Mouse (Mus musculus) forebrain, embryonic 10.5 days (tissue): Measurements from ENCODE around the gene Camsap2. TPM values are rescaled to one million over a fixed set of nuclear protein-coding genes. Genes with fewer than 3 reads are reported as not detected.
A peak's percentile ranks its signal among the peaks of the same experiment; 100 is the strongest.

ENCODE experiments used
- DNase-seq: peaks from one replicate; pipeline ENCODE4 v3.0.0-alpha.2; 2017; ENCODE audit warnings: low spot score; ENCODE audit errors: extremely low spot score
- H3K27ac ChIP-seq: fragments of 300-500 bp; sonication (generic); 2 replicates; pipeline ENCODE4 v1.5.1; 2016; ENCODE audit warnings: mild to moderate bottlenecking
- H3K27me3 ChIP-seq: fragments of 300-500 bp; sonication (generic); 2 replicates; pipeline ENCODE4 v1.6.1; 2016; ENCODE audit warnings: mild to moderate bottlenecking; ENCODE audit not compliant: poor library complexity, severe bottlenecking
- H3K36me3 ChIP-seq: fragments of 300-500 bp; sonication (generic); replicated peaks from 2 replicates; pipeline ENCODE4 v1.6.1; 2016; ENCODE audit warnings: mild to moderate bottlenecking, moderate library complexity
- H3K4me1 ChIP-seq: fragments of 300-500 bp; sonication (generic); 2 replicates; pipeline ENCODE4 v1.6.1; 2016
- H3K4me3 ChIP-seq: fragments of 300-500 bp; sonication (generic); 2 replicates; pipeline ENCODE4 v1.5.1; 2016; ENCODE audit warnings: mild to moderate bottlenecking, moderate library complexity
- H3K9me3 ChIP-seq: fragments of 300-500 bp; sonication (generic); 2 replicates; pipeline ENCODE4 v1.6.1; 2016; ENCODE audit warnings: mild to moderate bottlenecking, moderate library complexity
- WGBS: fragments of 180-500 bp; shearing (Covaris S2); methylation state at CpG from one replicate; pipeline ENCODE4 v1.1.7; 2016; 5-methylcytosine and 5-hydroxymethylcytosine counted together
- polyA plus RNA-seq: library from polyadenylated mRNA; unstranded; fragments of >200 nt; fragmentation: Nextera tagmentation; extraction: Ambion mirVana; gene quantifications from 2 replicates; pipeline ENCODE4 v1.2.1, GENCODE M21; 2016

Gene Camsap2
- 11.5 and 12.9 TPM in 2 replicates for polyA plus RNA-seq

DNA sequence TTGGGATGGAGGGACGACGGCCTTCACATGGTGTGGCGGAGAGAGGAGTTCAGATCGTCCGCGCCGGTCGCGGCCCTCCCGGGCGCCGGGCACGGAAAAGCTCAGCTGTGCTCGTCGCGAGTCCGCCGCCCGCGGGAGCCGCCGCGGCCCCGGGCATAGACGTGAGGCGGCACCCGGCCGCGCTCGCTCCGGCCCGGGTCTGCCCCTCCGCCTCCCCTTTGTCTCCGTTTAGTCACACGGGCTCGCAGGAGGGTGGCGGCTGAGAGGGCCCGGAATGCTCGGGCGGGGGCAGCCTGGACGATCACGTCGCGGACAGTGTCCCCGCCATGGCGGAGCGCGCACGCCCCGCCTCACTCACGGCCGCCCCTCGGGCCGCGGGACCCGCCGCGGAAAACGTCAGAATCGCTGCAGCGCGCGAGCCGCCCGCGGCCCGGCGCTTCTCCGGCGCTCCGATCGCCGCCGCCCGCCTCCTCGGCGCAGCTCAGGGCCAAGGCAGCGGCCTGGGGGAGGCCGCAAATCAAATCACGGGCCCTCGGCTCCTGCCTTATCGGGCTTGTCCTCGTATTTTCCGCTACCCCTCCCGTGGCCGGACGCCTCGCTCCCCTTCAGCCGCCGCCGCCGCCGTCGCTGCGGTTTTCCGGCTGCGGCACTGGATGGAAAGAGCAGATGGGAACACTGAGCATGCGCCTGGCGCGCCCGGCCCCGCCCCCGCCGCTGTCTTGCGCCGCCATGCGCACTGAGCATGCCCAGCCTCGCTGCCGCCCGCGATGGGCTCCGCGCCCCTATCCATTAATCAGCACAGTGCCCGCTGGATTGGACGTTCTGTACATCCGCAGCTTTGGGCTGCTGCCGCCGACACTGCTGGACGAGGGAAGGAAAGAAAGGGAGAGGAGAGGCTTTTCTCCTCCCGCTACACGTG lies at the start of gene Camsap2:
Gene Camsap2 (minus strand): TSS at position 651 of the 919 bp plus-strand sequence.
- H3K4me1 ChIP-seq: peaks cover 41% of the 10 kb centered on the region
- peaks cover 17% of the 10 kb centered on the region for H3K27me3 ChIP-seq
- peak within 1 kb of the TSS; percentile 96 for H3K4me3 ChIP-seq
- WGBS: under 1% methylated on average over 121 of the region's 121 CpGs
- peak within 1 kb of the TSS; percentile 97 for H3K27ac ChIP-seq
- peak; percentile 92 for DNase-seq
- H3K9me3 ChIP-seq: no peaks in the 10 kb centered on the region
- H3K36me3 ChIP-seq: peaks cover 8% of the 10 kb centered on the region

DNA sequence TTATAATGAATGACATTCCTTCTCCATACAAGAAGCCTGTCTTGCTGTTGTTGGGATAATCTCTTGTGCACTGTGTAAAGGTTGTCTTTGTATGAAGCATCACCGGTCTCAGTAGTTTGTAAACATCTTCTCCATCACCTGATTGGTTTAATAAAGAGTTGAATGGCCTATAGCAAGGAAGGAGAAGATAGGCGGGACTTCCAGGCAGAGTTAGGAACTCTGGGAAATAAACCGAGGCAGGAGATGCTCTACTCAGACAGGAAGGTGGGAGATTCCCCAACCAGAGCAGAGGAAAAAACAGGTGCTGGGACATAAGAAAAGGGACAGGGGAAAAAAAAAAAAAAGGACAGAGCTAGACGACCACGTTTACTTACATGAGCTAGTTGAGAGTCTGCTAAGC lies 49.2 kb upstream of the Camsap2 start:
- no peaks in the 10 kb centered on the region for H3K27me3 ChIP-seq
- no peak for DNase-seq
- no peak overlapping the region for H3K27ac ChIP-seq
- H3K4me3 ChIP-seq: peak overlapping the region; percentile 39
- H3K4me1 ChIP-seq: peaks cover 6% of the 10 kb centered on the region
- no peaks in the 10 kb centered on the region for H3K9me3 ChIP-seq
- no peaks in the 10 kb centered on the region for H3K36me3 ChIP-seq
- WGBS: 29% methylated on average over 5 of the region's 5 CpGs

DNA sequence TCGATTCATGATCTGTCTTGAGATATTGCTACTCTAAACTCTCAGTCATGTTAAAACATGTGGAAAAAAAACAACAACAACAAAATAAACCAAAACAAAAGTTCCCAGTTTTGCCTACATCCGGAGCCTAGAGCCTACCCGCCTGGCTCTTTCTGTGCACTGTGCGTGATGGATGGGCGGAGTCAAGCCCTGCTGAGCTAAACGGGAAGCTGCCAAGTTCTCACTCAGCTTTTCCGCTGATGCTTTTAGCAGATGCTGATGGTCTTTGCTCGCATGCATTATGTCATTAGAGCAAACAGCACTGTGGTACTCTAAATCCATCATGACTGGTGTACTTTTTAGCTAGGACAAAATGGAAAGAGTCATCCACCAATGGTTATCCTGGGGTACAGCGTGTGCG lies 48.6 kb upstream of the Camsap2 start:
- WGBS: 41% methylated on average over 10 of the region's 10 CpGs

DNA sequence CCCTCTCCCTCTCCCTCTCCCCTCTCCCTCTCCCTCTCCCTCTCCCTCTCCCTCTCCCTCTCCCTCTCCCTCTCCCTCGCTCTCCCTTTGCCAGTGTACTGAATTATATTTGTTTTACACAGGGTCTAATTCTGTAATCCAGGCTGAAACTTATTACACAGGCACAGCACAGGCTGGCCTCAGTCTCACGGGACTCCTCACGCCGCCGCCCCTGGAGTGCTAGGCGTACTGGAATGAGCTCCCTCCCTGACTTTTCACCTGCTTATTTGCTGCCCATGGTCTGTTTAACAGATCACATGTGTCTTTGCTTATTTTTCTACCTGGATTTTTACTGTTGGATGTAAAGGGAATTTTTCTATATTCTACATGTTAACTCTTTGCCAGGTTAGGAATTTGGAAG lies 41.0 kb upstream of the Camsap2 start:
- Histone ChIP-seq H3K27ac (no peak overlapping the region), H3K9me3 (no peaks in the 10 kb centered on the region), H3K36me3 (no peaks in the 10 kb centered on the region), H3K4me1 (no peaks in the 10 kb centered on the region), H3K27me3 (no peaks in the 10 kb centered on the region), H3K4me3 (no peak overlapping the region)
- 58% methylated on average over 5 of the region's 6 CpGs for WGBS
- DNase-seq: no peak

More for the DNA sequence above, 48.6 kb upstream of the Camsap2 start:
- Histone ChIP-seq H3K27me3 (no peaks in the 10 kb centered on the region), H3K36me3 (no peaks in the 10 kb centered on the region), H3K9me3 (no peaks in the 10 kb centered on the region), H3K4me3 (peak overlapping the region; percentile 39), H3K4me1 (peaks cover 6% of the 10 kb centered on the region), H3K27ac (no peak overlapping the region)
- no peak for DNase-seq

GRCm38 (mm10) chr1:136381583-136381982 lies 35.7 kb upstream of the Camsap2 start:
- H3K36me3 ChIP-seq: no peaks in the 10 kb centered on the region
- no peaks in the 10 kb centered on the region for H3K4me1 ChIP-seq
- no peak overlapping the region for H3K27ac ChIP-seq
- WGBS: 83% methylated on average over 5 of the region's 5 CpGs
- no peaks in the 10 kb centered on the region for H3K27me3 ChIP-seq
- no peaks in the 10 kb centered on the region; the same call in 1 of the 2 replicates for H3K9me3 ChIP-seq
- no peak overlapping the region for H3K4me3 ChIP-seq
- DNase-seq: no peak

DNA sequence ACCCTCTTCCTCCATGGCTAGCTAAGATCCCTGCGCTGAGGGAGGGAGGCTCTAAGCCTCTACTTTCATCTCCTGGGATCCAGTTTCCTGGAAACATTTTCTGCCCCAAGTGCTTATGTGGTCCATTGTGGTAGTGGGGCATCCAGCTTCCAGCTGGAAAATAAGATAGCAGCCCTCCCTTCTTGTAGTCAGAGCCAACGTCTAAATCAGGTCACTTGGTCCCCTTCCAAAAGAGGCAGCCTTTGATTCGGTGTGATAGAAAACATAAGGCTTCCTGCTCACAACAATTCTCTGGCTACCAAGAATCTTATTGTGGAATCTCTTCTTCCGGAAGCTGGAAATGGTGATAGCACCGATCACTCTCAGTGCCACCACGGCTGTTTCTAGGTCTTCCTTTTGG lies 35.3 kb upstream of the Camsap2 start:
- H3K4me1 ChIP-seq: no peaks in the 10 kb centered on the region
- no peaks in the 10 kb centered on the region; the same call in 1 of the 2 replicates for H3K9me3 ChIP-seq
- H3K27ac ChIP-seq: no peak overlapping the region
- no peaks in the 10 kb centered on the region for H3K36me3 ChIP-seq
- no peaks in the 10 kb centered on the region for H3K27me3 ChIP-seq
- 84% methylated on average over 6 of the region's 6 CpGs for WGBS
- H3K4me3 ChIP-seq: no peak overlapping the region
- DNase-seq: no peak

GRCm38 (mm10) chr1:136380606-136381005 lies 34.7 kb upstream of the Camsap2 start:
- WGBS: 92% methylated on average over 8 of the region's 8 CpGs
- H3K9me3 ChIP-seq: no peaks in the 10 kb centered on the region; the same call in 1 of the 2 replicates
- no peaks in the 10 kb centered on the region for H3K27me3 ChIP-seq
- no peaks in the 10 kb centered on the region for H3K4me1 ChIP-seq
- H3K4me3 ChIP-seq: no peak overlapping the region
- no peak overlapping the region for H3K27ac ChIP-seq
- H3K36me3 ChIP-seq: no peaks in the 10 kb centered on the region
- DNase-seq: no peak

DNA sequence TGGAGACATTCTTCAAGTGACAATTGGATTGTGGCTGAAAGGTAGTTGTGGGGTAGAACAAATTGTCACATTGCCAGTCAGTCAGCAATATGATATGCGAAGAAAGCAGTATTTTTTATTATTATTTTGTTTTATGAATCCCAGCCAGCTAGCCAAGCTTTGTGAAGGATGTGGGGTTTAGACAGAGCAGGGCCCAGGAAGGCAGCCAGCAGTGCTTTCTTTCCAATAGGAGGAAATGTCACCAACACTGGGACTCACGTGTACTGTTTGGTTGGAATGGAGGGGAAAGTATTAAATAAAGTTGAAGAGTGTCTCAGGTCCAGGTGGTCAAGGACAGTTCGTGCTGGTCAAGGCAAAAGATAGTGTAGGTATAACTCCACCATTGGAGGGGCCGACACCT lies 34.3 kb upstream of the Camsap2 start:
- WGBS: 84% methylated on average over 4 of the region's 4 CpGs
- no peak overlapping the region for H3K27ac ChIP-seq
- DNase-seq: no peak
- no peaks in the 10 kb centered on the region for H3K27me3 ChIP-seq
- H3K4me3 ChIP-seq: no peak overlapping the region
- H3K9me3 ChIP-seq: no peaks in the 10 kb centered on the region; the same call in 1 of the 2 replicates
- no peaks in the 10 kb centered on the region for H3K36me3 ChIP-seq
- no peaks in the 10 kb centered on the region for H3K4me1 ChIP-seq

DNA sequence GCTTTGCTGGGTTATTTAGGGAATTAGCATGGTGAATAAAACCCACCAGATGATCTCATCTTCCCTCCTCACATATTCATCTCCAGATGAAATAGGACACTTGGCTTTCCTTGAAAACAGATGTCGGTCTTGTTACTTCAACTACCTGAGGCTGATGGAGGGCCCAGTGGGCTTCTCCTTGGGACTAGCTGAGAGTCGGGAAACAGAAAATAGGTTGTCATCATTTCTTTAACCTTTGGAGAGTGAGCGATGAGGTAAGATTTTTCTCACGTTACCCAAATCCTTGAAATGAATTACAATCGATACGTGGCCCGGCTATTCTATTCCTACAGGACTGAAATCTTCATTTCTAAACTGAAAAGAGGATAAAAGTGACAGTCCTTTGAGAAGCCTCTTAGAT lies 33.4 kb upstream of the Camsap2 start:
- no peaks in the 10 kb centered on the region; the same call in 1 of the 2 replicates for H3K9me3 ChIP-seq
- no peaks in the 10 kb centered on the region for H3K36me3 ChIP-seq
- 93% methylated on average over 7 of the region's 7 CpGs for WGBS
- H3K4me3 ChIP-seq: no peak overlapping the region
- H3K4me1 ChIP-seq: no peaks in the 10 kb centered on the region
- DNase-seq: no peak
- H3K27me3 ChIP-seq: no peaks in the 10 kb centered on the region
- no peak overlapping the region for H3K27ac ChIP-seq

DNA sequence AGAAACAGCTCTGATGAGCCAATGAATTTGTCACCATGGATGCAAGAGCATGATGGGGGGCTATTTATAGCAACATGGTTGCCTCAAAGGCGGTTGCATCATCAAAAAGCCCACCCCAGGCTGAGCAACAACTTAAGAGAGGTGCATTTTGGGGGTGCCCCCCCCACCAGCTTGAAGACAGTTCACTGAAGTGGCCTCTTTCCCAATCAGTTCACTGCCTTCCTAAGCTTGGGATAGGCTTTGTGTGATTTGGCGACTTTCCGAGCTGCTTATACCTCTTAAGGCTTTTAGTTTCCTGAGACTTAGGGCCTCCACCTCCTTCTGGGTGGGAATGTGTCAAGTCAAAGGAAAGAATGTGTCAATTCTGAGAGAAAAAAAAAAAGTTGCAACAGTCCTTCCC lies 20.1 kb upstream of the Camsap2 start:
- H3K4me1 ChIP-seq: peaks cover 26% of the 10 kb centered on the region
- no peaks in the 10 kb centered on the region for H3K9me3 ChIP-seq
- 77% methylated on average over 3 of the region's 3 CpGs for WGBS
- H3K27ac ChIP-seq: no peak overlapping the region
- DNase-seq: no peak
- H3K27me3 ChIP-seq: no peaks in the 10 kb centered on the region
- no peaks in the 10 kb centered on the region for H3K36me3 ChIP-seq
- H3K4me3 ChIP-seq: no peak overlapping the region

GRCm38 (mm10) chr1:136364711-136365110 lies 18.8 kb upstream of the Camsap2 start:
- DNase-seq: no peak
- no peak overlapping the region for H3K27ac ChIP-seq
- no peaks in the 10 kb centered on the region for H3K27me3 ChIP-seq
- no peak overlapping the region for H3K4me3 ChIP-seq
- no peaks in the 10 kb centered on the region for H3K9me3 ChIP-seq
- peaks cover 26% of the 10 kb centered on the region for H3K4me1 ChIP-seq
- H3K36me3 ChIP-seq: no peaks in the 10 kb centered on the region
- WGBS: 68% methylated on average over 19 of the region's 19 CpGs

- no peaks in the 10 kb centered on the region for H3K36me3 ChIP-seq
- H3K27me3 ChIP-seq: no peaks in the 10 kb centered on the region
- no peaks in the 10 kb centered on the region for H3K9me3 ChIP-seq
- 69% methylated on average over 6 of the region's 6 CpGs for WGBS
- DNase-seq: no peak
- H3K27ac ChIP-seq: peak overlapping the region; percentile 51
- H3K4me1 ChIP-seq: peaks cover 26% of the 10 kb centered on the region
- H3K4me3 ChIP-seq: no peak overlapping the region
Measured at GRCm38 (mm10) chr1:136363035-136363434, 17.1 kb upstream of the Camsap2 start.

DNA sequence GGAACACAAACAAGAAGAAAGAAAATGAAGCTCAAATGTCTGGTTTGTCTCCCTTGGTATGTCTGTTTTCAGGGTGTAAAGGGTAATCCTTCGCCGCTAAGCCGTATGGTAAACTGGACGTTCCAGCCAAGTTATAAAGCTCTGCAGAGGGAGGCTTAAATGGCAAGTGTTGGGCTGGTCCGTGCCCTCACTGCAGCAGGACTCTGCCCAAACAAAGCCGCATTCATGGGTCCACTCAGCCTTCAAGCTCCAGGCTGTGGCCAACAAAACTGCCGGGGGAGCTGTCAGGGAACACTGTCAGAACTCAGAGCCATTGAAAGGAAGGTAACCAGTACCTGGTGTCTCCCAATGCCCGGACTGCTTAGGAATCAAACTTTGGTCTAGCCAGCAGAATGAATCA lies 16.7 kb upstream of the Camsap2 start:
- Histone ChIP-seq H3K36me3 (no peaks in the 10 kb centered on the region), H3K9me3 (no peaks in the 10 kb centered on the region), H3K4me1 (peaks cover 26% of the 10 kb centered on the region), H3K27me3 (no peaks in the 10 kb centered on the region), H3K4me3 (no peak overlapping the region), H3K27ac (peak overlapping the region; percentile 51)
- DNase-seq: peak; percentile 32
- 34% methylated on average over 8 of the region's 8 CpGs for WGBS
